Mouse (Mus musculus) c-Kit-negative CD71-positive TER-119-positive erythroid progenitor cells, embryonic 14.5 days (primary cell): ENCODE results near the gene Aldh3a1.
A peak's percentile ranks its signal among the peaks of the same experiment; 100 is the strongest.
"Not testable (repeated sequence)": the region's sequence is repeated elsewhere in the genome, so short reads cannot be mapped to it uniquely, and the experiment has no call there.

Experiments
- DNase-seq: peaks from one replicate; pipeline ENCODE4 v3.0.0-alpha.2; 2013; ENCODE audit warnings: low read depth, low spot score

The Aldh3a1 gene

DNA sequence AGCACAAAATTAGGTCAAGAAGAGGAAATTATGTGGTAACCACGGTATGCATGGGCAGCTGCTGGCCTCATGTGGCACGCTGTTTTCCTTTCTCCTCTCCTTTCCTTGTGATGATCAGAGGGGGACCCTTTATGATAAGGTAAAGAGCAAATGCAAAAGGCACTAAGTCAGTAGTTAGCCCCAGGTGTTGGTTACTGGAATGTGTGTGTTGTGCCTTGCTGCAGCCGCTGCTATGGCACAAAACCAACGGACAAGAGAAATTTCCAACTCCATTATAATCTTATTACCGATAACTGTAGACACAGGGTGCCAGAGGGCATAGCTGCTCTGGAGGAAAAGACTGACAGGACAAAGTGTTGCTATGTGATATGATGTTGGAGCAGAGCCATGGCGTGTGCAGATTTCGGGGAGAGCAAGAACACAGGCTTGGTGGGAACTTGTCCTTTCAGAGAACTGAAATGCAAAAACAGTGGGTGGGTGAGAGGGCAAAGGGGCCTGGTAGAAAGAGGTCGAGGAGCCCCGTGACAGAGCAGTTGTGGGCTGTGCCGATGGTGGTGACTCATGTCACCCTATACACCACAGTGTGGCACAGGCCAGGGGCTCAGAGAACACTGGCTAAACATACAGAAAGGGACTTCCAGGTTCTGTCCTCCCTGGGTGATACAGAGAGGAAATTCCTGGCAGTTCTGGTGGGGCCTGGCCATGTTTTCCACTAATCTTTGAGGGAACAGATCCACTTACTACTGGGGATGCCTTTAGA, at the start of gene Aldh3a1:
TSS of gene Aldh3a1 (plus strand) at position 51 of the 760 bp plus-strand sequence.
- DNase-seq: no peak

GRCm38 (mm10) chr11:61158141-61158540, 49.2 kb upstream of the Aldh3a1 start:
- no peak for DNase-seq

- DNase-seq: no peak
Measured at GRCm38 (mm10) chr11:61159796-61160732, 47.3 kb upstream of the Aldh3a1 start.

DNA sequence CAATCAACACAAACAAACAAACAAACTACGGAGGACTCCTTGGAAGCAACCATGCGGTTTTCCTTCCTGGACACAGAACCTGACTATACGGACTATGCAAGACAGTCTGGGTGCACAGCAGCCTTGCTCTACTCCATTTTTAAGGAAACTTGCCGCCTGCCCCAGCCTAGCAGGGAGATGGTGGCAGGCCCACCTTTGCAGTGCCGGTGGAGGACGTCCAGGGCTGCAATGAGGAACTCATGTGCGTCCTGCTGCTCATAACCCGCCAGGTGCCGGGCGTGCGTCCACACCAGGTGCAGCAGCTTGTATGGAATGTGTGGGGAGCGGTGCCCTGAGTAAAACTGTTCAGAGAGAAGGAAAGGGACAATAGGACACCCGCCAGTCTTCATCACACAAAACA, 46.2 kb upstream of the Aldh3a1 start:
- DNase-seq: no peak

DNA sequence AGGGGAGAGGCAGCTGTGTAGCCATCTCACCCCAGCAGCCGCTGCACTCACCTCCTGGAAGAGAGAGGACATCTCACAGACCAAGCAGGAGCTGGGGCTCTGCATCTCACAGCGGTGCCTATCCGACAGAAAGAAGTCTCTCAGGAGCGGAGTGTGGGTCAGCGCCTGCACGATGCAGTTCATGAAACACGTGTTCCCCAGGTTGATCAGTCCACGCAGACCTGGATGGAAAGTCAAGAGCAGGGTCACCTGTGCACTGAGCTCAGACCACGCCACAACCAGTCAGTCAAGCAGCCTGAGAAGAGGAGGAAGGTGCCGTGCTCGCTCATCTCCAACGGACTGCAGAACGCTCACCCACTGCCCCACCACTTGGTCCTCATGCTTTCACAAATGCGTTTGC, 44.6 kb upstream of the Aldh3a1 start:
- DNase-seq: no peak

DNA sequence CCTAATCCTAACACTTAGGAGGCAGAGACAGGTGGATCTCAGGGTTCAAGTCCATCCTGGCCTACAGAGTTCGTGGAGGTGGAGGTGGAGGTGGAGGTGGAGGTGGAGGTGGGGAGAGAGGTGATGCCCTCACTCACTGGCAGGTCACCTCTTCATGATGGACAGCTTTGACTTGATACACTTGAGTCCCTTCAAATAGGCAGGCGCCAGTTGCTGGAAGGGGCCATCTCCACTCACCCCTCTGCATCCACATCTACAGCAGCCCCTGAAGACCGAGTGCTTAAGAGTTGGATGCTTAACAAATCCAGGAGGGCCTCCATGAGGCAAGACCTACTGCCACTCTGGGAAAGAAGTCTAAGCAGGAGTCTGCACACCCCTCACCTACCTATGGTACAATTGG, 44.0 kb upstream of the Aldh3a1 start:
- no peak for DNase-seq

DNA sequence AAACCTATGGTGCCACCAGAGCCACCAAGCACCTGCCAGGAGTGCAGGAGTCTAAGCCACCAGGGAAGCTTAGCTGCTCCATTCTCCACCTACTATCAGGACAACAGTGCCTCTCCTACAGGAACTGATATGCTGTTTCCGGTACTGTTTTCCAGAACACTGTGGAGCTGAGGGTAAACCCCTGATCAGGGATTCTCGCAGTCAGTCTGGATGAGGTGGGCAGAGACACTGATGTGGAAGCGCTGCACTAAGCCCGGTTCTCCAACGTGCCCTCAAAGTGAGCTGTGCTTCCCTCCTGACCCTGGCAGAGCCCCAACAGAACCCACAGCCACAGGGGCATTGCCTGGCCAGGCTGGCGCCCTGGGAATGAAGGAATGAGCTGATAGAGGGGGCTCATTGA, 43.0 kb upstream of the Aldh3a1 start:
- DNase-seq: no peak

GRCm38 (mm10) chr11:61164881-61165280, 42.5 kb upstream of the Aldh3a1 start:
- DNase-seq: no peak

GRCm38 (mm10) chr11:61170184-61170583, 37.2 kb upstream of the Aldh3a1 start:
- DNase-seq: no peak

GRCm38 (mm10) chr11:61173477-61173876, 33.9 kb upstream of the Aldh3a1 start:
- not testable (repeated sequence) for DNase-seq

- no peak for DNase-seq
Measured at GRCm38 (mm10) chr11:61174291-61174820, 33.0 kb upstream of the Aldh3a1 start.

- DNase-seq: peak; percentile 99
Measured at GRCm38 (mm10) chr11:61174821-61175658, 32.3 kb upstream of the Aldh3a1 start, which contains the start of gene Usp22. TSS of gene Usp22 (minus strand) at chr11:61175055.

DNA sequence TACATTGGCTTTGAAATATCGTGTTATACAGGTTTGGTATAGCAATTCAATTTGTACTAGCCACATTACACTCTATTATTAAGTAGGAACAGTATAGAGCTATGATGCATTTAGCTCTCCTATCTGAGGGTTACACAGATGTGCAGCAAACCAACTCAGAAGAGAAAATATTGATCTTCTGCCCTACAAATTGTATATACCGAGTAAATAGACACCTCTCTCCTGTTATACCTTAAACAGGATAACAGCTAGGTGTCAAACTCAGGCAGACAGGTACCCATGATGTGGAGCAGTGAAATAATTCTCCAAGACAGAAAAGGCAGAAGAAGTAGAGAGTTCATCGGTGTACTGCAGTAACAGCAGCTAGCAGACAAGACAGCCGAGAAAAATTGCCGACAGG, 31.6 kb upstream of the Aldh3a1 start:
- no peak for DNase-seq

DNA sequence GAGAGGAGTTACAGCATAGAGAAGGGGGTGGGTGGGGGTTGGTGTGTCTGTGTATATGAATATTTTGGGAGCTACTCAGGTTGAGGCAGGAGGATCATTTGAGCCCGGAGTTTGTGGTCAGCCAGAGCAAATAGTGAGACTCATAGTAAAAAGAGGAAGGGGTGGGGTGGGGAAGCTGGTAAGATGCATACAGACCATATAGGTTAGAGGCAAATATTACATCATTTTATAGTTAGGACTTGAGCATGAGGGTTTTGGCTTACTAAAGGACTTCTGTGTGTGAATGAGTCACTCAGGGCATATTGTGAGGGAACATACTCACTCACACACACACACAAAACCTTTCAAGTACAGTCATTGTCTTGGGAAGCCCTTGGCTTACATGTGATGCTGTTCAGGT, 31.0 kb upstream of the Aldh3a1 start:
- no peak for DNase-seq

- no peak for DNase-seq
Measured at GRCm38 (mm10) chr11:61180361-61180760, 27.0 kb upstream of the Aldh3a1 start.

GRCm38 (mm10) chr11:61181624-61182023, 25.7 kb upstream of the Aldh3a1 start:
- no peak for DNase-seq

DNA sequence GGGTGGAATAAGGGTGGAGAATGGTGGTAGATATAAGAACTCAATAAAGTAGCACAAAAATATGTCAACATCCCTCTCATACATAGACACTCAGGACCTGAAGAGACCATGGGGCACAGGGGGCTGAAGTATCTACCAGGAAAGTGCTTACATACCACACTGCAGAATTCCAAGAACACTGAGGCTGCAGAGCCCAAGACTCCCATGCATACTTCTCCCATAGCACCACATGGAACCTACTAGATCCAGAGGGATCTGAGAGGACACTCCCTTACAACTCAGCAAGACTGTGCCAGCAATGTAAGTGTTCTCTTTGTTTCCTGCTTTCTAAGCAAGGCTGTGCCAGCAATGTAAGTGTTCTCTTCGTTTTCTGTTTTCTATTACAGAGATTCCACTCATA, 23.5 kb upstream of the Aldh3a1 start:
- no peak for DNase-seq

DNA sequence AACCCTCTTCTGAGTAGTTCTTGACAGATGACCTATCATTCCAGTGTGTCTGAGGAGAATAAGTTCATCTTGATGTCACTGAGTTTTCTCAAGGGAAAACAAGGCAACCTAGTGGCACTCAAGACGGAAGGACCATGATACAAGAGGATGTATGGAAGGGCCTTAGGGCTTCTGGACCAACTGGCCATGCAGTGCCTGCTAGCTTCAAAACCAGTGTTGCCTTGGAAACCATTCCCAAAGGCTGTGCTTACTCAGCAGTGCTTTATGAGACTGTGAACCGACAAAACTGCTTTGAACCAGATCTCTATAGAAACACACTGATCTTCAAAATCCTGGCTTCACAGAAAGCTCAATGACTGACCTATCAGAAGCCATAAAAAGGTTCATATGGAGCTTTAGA, 16.6 kb upstream of the Aldh3a1 start:
- no peak for DNase-seq

- DNase-seq: not testable (repeated sequence)
Measured at GRCm38 (mm10) chr11:61192123-61192522, 15.2 kb upstream of the Aldh3a1 start.

- no peak for DNase-seq
Measured at GRCm38 (mm10) chr11:61192779-61193178, 14.6 kb upstream of the Aldh3a1 start.

DNA sequence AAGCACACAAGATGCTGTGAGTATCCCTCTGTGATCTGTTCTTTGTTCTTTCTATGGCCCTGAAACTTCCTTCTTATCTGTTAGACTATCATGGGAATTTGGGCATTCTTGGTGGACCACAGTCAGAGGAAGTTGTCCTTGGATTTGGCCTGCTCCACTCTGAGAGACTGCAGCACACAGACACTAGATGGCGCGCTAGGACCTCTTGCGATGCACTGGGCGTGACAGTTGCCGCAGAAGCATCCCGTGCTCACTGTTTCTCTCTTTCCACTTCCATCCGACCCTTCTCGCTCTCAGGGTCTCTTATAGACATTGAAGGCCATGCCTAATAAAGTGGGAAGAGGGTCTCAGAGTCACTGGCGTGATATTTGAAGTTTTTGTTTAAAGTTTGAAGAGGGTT, 13.9 kb upstream of the Aldh3a1 start:
- peak; percentile 34 for DNase-seq
